Mouse (Mus musculus) lung, adult 2 months (tissue): ENCODE measurements at regions not wholly inside any gene's neighbourhood (a gene's known extent, or its start where the extent isn't known, plus 50 kb on each side); places are given as distances from the start of the nearest gene placed in this dataset.

Experiments
- DNase-seq: peaks from one replicate; pipeline ENCODE4 v3.0.0; 2022
- H3K4me1 ChIP-seq: fragments of 200-500 bp; 2 replicates; pipeline ENCODE4 v1.6.1; 2011; ENCODE audit warnings: low read length; ENCODE audit not compliant: control insufficient read depth, insufficient read depth
- H3K4me3 ChIP-seq: fragments of 200-500 bp; replicated peaks from 2 replicates; pipeline ENCODE3; 2011; ENCODE audit warnings: low read depth, mild to moderate bottlenecking, control low read depth, low read length; ENCODE audit errors: extremely low read depth
- CTCF ChIP-seq: fragments of 200-500 bp; IDR thresholded peaks from 2 replicates; pipeline ENCODE4 v1.5.1; 2011; ENCODE audit warnings: mild to moderate bottlenecking, low read length, control low read depth; ENCODE audit not compliant: insufficient read depth
- POLR2A ChIP-seq: fragments of 200-500 bp; IDR thresholded peaks from 2 replicates; pipeline ENCODE4 v1.6.1; 2011; ENCODE audit warnings: low read depth, mild to moderate bottlenecking, control low read depth, low read length, borderline replicate concordance; ENCODE audit errors: extremely low read depth
- WGBS: fragments of 180-500 bp; shearing (Covaris S2); methylation state at CpG from one replicate; pipeline ENCODE4 v1.1.7; 2018; 5-methylcytosine and 5-hydroxymethylcytosine counted together

DNA sequence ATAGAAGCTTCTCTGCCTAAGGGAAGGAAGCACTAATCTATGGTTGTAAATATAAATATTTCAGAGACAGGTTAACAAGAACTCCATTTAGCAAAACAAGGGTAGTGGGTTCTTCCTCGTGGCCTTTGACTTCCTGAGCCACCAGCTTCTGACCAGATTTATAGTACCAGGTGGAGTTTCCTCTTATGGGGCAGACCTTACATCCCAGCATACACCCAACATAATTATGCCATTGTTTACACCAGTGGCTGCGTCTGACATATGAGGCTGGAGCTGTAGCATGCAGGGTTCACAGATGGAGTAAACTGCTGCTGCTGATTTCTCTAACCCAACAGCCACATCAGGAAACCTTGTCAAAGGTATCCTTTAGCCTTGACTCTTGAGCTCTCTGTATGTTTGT is 75.5 kb downstream of the Trib2 start:
- 47% methylated on average over 2 of the region's 2 CpGs for WGBS
- Histone ChIP-seq H3K4me3 (no peak overlapping the region), H3K4me1 (peaks cover 5% of the 10 kb centered on the region)
- no peak for TF ChIP-seq POLR2A
- TF ChIP-seq CTCF, result no peak
- no peak for DNase-seq

DNA sequence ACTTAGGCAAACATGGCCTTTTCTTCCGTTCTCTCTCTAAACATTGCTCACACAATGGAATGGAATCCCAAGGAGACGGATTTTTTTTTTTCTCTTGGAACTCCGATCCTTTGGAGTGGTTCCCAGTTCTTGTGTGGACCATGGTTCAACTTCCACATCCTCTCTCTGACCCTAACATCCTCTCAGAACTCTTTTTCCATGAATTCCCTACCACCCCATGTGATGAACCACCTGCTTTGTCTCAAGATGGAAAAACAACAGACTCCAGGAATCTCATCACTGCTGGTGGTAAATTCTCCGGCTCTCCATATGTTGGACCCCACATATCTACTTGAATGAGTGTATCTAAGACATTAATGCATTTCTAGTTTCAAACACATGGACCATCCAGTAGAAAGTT is 77.7 kb downstream of the Trib2 start:
- TF ChIP-seq CTCF, result no peak
- no peak for TF ChIP-seq POLR2A
- WGBS, result 28% methylated on average over 4 of the region's 4 CpGs
- Histone ChIP-seq H3K4me3 (no peak overlapping the region), H3K4me1 (peaks cover 3% of the 10 kb centered on the region; the same call in 1 of the 2 replicates)
- no peak for DNase-seq

DNA sequence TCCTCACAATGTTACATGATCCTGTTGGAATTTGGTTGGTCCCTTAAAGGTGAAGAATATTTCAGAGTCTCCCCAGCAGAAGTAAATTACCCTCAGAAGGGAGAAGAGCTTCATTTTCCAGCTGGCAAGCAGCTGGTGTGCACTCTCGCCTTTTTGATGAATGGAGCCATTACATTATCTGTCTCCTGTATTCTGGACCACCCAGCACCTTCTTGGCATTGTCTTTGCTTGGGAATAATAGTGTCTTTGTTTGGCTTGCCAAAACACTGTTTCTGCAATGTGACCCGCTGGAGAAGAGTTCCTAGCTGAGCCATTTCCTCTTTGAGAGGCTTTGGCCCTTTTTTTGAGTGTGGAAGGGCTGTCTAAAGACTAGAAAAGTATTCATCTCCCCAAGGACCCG is 85.5 kb downstream of the Trib2 start:
- DNase-seq, result no peak
- no peaks in the 10 kb centered on the region; the same call in 1 of the 2 replicates for H3K4me1 ChIP-seq
- WGBS, result 50% methylated on average over 3 of the region's 3 CpGs

DNA sequence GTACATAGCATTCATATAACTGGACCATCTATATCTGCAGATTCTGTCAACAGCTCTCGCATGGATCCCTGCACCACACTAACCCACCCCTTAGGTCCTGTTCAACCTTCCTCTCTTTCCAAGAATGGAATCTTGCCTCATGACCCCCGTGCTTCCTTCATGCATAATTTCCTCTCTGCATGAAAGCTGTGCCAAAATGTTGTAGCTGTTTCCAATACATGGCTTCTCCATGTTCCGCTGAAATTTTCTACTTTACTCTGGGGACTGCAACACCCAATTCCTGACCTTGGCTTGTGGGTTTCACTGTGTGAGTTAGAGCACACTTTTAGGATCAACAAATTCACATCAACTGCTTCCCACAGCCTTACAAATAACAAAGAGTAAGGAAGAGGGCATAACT is 87.0 kb downstream of the Trib2 start:
- WGBS, result 39% methylated on average over 3 of the region's 3 CpGs
- Histone ChIP-seq H3K4me1 (no peaks in the 10 kb centered on the region; the same call in 1 of the 2 replicates), H3K4me3 (no peak overlapping the region)
- TF ChIP-seq POLR2A (no peak), CTCF (no peak)
- DNase-seq, result no peak

More for the DNA sequence above, 85.5 kb downstream of the Trib2 start:
- H3K4me3 ChIP-seq, result no peak overlapping the region
- TF ChIP-seq POLR2A, result no peak

DNA sequence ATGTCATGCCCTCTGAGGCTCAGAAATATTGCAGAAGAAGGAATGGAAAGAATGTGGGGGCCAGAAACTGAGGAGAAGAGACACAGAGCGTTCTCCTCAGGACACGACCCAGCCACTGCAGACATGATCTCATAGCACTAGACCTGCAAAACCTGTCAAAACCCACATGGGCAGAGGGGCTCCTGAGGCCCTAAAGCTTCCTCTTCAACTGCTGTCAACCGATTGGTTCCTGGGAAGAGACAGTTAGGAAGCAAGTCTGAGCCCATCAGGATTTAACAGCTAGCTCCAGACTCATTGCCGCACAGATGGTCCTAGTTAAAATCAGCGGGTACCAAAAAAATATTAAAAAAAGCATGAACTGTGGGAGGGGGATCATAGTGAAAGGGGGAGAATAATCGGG is 93.2 kb downstream of the Trib2 start:
- WGBS, result 79% methylated on average over 6 of the region's 6 CpGs
- Histone ChIP-seq H3K4me3 (no peak overlapping the region), H3K4me1 (peaks cover 5% of the 10 kb centered on the region)
- no peak for TF ChIP-seq CTCF
- TF ChIP-seq POLR2A, result no peak
- no peak for DNase-seq

DNA sequence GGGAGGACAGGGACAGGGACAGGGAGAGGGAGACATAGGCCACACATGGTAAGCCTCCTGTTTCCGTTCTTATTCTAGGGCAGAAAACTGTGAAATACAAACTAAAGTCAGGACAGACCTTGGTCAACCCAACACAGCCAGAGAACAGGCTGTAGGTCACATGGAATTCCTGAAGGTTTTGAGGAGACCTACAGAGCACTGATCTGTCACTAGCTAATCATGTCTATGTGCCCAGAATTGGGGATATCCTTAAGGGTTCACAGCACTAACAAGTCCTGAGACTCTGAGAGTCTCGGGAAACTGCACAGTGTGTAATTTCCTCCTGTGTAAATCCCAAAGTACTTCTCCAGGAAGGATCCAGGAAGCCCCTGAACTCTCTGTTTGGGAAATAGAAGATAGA is 94.6 kb downstream of the Trib2 start:
- DNase-seq, result no peak
- WGBS, result 69% methylated on average over 2 of the region's 2 CpGs

DNA sequence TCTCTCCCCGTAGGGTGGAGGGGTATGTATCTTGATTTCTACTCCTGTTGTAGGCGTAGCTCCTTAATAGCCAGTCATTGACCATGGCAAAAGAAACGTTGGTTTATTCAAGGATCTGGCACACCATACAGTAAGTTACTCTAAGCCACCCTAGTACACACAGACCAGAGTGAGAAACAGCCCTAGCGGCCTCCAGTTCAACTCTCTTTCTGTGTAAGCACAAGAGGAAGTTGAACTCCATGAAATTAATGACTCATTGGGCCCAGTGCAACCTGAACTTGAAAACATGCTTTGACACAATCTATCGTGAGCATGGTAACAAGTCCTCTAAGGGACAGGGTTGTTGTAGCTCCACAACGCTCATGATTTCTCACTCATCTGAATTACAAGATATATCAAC is 96.6 kb downstream of the Trib2 start:
- peaks cover 15% of the 10 kb centered on the region for H3K4me1 ChIP-seq
- WGBS, result 82% methylated on average over 6 of the region's 6 CpGs
- TF ChIP-seq POLR2A (no peak), CTCF (no peak)
- no peak overlapping the region for H3K4me3 ChIP-seq
- no peak for DNase-seq

More for the DNA sequence above, 94.6 kb downstream of the Trib2 start:
- H3K4me3 ChIP-seq, result no peak overlapping the region
- TF ChIP-seq CTCF, result no peak
- no peak for TF ChIP-seq POLR2A
- H3K4me1 ChIP-seq, result peaks cover 14% of the 10 kb centered on the region

DNA sequence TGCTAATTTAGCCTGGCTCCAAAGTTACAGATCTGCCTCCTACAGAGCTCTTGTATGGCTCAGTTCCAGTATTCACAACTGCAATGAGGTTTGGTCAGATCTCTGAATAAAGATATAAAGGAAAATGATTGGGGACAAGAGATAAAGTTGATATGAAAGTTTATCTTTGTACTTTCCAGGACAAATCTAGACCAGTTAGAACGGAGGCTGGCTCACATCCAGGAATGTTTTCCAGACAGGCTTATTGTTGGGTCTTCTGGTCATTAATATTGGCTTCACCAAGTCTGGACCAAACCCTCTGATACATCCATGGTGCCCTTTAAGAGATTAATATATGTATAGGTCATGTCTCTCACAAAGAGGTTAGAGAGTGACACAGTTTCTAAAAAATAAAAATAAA is 97.9 kb downstream of the Trib2 start:
- DNase-seq, result no peak
- peaks cover 15% of the 10 kb centered on the region for H3K4me1 ChIP-seq
- WGBS, result 26% methylated on average over 1 of the region's 1 CpGs
- no peak overlapping the region for H3K4me3 ChIP-seq
- TF ChIP-seq POLR2A, result no peak
- TF ChIP-seq CTCF, result no peak

DNA sequence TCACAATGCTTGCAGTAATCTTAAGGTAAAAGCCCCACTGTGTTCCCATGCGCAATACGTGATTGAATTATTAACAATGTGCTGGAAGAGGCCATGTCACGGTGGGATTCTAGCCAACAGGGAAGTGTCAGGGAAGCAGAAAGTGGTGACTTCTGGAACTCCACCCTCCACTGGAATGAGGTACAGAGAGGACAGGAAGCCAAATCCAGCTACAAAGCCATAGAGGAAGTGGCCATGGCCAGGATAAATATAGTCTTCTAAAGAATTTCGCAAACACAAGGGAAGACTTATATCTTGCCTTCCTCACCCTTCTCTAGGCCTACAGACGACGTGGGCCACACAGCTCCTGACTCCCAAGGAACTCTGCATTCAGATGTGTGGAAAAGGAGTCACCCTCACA is 98.7 kb downstream of the Trib2 start:
- 31% methylated on average over 6 of the region's 6 CpGs for WGBS
- DNase-seq, result peak; percentile 25
- Histone ChIP-seq H3K4me3 (no peak overlapping the region), H3K4me1 (peaks cover 15% of the 10 kb centered on the region)
- TF ChIP-seq CTCF, result no peak
- no peak for TF ChIP-seq POLR2A

DNA sequence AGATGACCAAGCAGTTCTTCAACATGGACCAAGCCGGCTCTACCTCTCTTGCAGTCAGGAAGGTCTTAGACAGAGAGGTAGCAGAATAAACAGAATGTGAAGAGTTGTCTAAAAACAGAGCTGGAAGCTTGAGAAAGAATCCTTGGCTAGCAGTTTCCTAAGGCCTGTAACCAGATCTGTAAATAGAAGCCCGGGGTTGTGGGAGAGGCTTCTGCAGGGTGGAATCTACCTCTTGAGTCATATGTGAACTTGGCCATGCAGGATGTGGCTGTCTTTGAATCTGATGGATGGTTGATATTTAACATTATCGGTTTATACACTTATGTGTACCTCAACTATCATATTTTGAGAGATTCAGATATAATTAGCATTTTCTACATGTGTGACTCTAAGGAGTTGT is 99.4 kb downstream of the Trib2 start:
- Histone ChIP-seq H3K4me1 (peaks cover 15% of the 10 kb centered on the region), H3K4me3 (no peak overlapping the region)
- TF ChIP-seq CTCF (no peak), POLR2A (no peak)
- DNase-seq, result no peak
- WGBS, result 50% methylated on average over 3 of the region's 3 CpGs
